Mouse (Mus musculus): ENCODE results near the gene Btbd35f8.
"Not testable (repeated sequence)": the region's sequence is repeated elsewhere in the genome, so short reads cannot be mapped to it uniquely, and the experiment has no call there.

Gene Btbd35f8

DNA sequence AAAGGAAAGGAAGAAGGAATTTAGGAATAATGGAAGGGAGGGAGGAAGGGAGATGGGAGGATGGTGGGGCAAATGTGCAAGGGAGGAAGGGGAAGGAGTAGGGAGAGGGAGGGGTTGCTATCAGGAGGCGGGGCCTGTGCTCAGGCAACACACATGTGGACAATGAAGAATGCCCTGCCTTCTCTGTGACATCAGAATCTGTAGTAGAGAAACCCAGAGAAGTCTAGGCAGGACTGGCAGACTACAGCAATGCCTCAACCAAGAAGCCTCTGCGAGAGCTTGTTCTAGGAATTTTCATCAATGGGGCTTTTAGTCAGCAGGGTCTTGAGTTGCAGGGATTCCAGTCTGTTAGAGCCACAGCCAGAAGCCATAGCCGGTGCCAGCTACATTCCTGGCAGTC, at the start of gene Btbd35f8:
Gene Btbd35f8, plus strand, starts transcription at position 301 of the 400 bp plus-strand sequence.
- DNase-seq (ENCODE audit: low spot score): not testable (repeated sequence)

All from adipocyte (in vitro differentiated cells).